Mouse (Mus musculus) forebrain, embryonic 14.5 days (tissue): ENCODE results near the gene Socs5. TPM values are rescaled to one million over a fixed set of nuclear protein-coding genes. Genes with fewer than 3 reads are reported as not detected.
A peak's percentile ranks its signal among the peaks of the same experiment; 100 is the strongest.

Source experiments
- ATAC-seq: fragments of 200-750 bp; cut with Nextera tagmentation; 2 replicates; pipeline ENCODE4 v1.8.0; 2017; ENCODE audit warnings: mild to moderate bottlenecking, moderate library complexity
- DNase-seq: peaks from one replicate; pipeline ENCODE4 v3.0.0-alpha.2; 2015; ENCODE audit warnings: low spot score
- H3K27ac ChIP-seq: fragments of 300-500 bp; sonication (generic); 2 replicates; pipeline ENCODE4 v1.5.1; 2014; ENCODE audit warnings: low read depth, mild to moderate bottlenecking, control low read depth, low read length, moderate library complexity
- H3K27me3 ChIP-seq: fragments of 300-500 bp; sonication (generic); replicated peaks from 2 replicates; pipeline ENCODE4 v1.6.1; 2014; ENCODE audit warnings: low read length, control low read depth, mixed read lengths; ENCODE audit not compliant: control insufficient read depth, insufficient read depth
- H3K36me3 ChIP-seq: fragments of 300-500 bp; sonication (generic); 2 replicates; pipeline ENCODE4 v1.6.1; 2014; ENCODE audit warnings: low read length, control low read depth; ENCODE audit not compliant: control insufficient read depth, insufficient read depth
- H3K4me1 ChIP-seq: fragments of 300-500 bp; sonication (generic); 2 replicates; pipeline ENCODE4 v1.6.1; 2014; ENCODE audit warnings: antibody characterized with exemption, low read length, control low read depth; ENCODE audit not compliant: control insufficient read depth, insufficient read depth
- H3K4me2 ChIP-seq: fragments of 300-500 bp; sonication (generic); 2 replicates; pipeline ENCODE4 v1.6.1; 2014; ENCODE audit warnings: mild to moderate bottlenecking, control low read depth, low read length
- H3K4me3 ChIP-seq: fragments of 300-500 bp; sonication (generic); 2 replicates; pipeline ENCODE4 v1.5.1; 2014; ENCODE audit warnings: low read depth, low read length, control low read depth
- H3K9ac ChIP-seq: fragments of 300-500 bp; sonication (generic); 2 replicates; pipeline ENCODE4 v1.6.1; 2014; ENCODE audit warnings: mild to moderate bottlenecking, low read length, control low read depth, moderate library complexity
- H3K9me3 ChIP-seq: fragments of 300-500 bp; sonication (generic); replicated peaks from 2 replicates; pipeline ENCODE4 v1.6.1; 2016; ENCODE audit warnings: low read length, control low read depth, mixed read lengths; ENCODE audit not compliant: control insufficient read depth
- WGBS: fragments of 180-500 bp; shearing (Covaris S2); extraction: QIAGEN DNeasy Blood & Tissue Kit; methylation state at CpG from one replicate; pipeline ENCODE4 v1.1.7; 2014; 5-methylcytosine and 5-hydroxymethylcytosine counted together
- polyA plus RNA-seq: library from polyadenylated mRNA; unstranded; fragments of >200 nt; fragmentation: Nextera tagmentation; extraction: Ambion mirVana; gene quantifications from 2 replicates; pipeline ENCODE4 v1.2.1, GENCODE M21; 2014

The Socs5 gene
- polyA plus RNA-seq, 1 experiment from 2014 or later = 13.2 TPM

DNA sequence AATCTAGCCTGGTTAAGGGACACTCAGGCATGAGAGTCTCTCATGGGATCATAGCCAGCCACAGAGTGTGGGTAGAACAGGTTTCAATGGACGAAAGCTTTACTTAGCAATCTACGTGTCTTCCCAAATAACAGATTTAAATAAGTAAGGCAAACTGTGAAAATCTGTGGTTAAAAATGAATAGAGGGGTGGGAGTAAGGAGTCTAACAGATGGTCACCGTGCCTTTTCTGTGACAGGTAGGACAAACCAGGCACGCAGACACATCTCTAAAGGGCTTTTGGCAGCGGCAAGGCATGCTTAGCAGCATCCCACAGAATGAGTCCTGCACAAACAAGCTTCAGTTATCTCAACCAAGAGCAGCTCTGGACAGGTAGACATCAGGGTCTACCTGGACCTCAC, 59.9 kb downstream of the Socs5 start:
- Histone ChIP-seq H3K4me2 (no peak overlapping the region), H3K9me3 (no peaks in the 10 kb centered on the region), H3K27ac (no peak overlapping the region), H3K27me3 (no peaks in the 10 kb centered on the region), H3K9ac (no peak overlapping the region), H3K4me1 (no peaks in the 10 kb centered on the region), H3K4me3 (no peak overlapping the region), H3K36me3 (no peaks in the 10 kb centered on the region)
- WGBS = 90% methylated on average over 5 of the region's 5 CpGs
- DNase-seq (no peak), ATAC-seq (no peak)

- H3K9me3 ChIP-seq = no peaks in the 10 kb centered on the region
- H3K27me3 ChIP-seq = no peaks in the 10 kb centered on the region
- no peak overlapping the region for H3K9ac ChIP-seq
- no peak overlapping the region for H3K4me2 ChIP-seq
- H3K27ac ChIP-seq = no peak overlapping the region
- WGBS = 22% methylated on average over 3 of the region's 3 CpGs
- H3K4me3 ChIP-seq = no peak overlapping the region
- DNase-seq (peak; percentile 24), ATAC-seq (no peak)
- H3K4me1 ChIP-seq = no peaks in the 10 kb centered on the region
- no peaks in the 10 kb centered on the region for H3K36me3 ChIP-seq
Measured at GRCm38 (mm10) chr17:87169076-87169475, 61.6 kb downstream of the Socs5 start.

DNA sequence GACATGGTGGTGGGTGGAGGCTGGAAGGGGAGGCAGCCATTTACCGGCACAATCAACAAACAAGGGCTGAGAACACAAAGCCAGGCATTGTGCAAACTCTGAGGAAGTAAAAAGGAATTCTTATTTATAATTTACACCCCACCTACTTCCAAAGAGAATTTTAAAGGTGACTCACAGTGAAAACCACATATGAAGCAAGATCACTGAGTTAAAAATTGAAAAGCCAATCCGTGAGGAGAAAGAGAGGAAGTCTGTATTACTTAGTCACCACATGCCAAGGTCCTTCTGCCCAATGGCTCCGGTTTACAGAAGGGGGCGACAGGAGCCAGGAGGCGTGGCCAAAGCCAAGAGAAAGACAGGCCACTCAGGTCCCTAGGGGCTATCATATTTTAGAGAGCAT, 62.9 kb downstream of the Socs5 start:
- Histone ChIP-seq H3K9me3 (no peaks in the 10 kb centered on the region), H3K4me3 (no peak overlapping the region), H3K27ac (no peak overlapping the region), H3K36me3 (no peaks in the 10 kb centered on the region), H3K27me3 (no peaks in the 10 kb centered on the region), H3K9ac (no peak overlapping the region), H3K4me2 (no peak overlapping the region), H3K4me1 (no peaks in the 10 kb centered on the region)
- ATAC-seq (no peak), DNase-seq (no peak)
- WGBS = 59% methylated on average over 5 of the region's 5 CpGs

DNA sequence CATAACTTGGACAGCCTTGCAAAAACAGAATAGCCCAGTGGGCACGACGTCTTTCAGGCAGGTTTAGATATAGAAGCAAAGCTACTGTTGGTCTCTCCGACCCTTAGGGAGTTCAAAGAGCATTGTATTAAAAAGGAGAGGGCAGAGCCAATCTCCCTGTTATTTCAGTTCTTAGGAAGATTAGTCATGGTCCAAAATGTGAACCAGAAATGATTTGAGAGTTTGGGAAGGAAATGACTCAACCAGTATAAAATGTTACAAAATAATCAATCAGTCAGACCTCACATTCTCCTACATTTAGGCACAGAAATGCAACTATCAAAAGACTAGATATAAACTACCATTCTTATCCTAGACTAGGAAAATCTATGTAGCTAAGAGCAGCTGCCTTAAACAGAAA, 64.6 kb downstream of the Socs5 start:
- 83% methylated on average over 3 of the region's 3 CpGs for WGBS
- ATAC-seq (no peak), DNase-seq (no peak)
- H3K27me3 ChIP-seq = no peaks in the 10 kb centered on the region
- H3K27ac ChIP-seq = no peak overlapping the region
- H3K9ac ChIP-seq = no peak overlapping the region
- H3K9me3 ChIP-seq = no peaks in the 10 kb centered on the region
- no peaks in the 10 kb centered on the region for H3K4me1 ChIP-seq
- H3K36me3 ChIP-seq = no peaks in the 10 kb centered on the region
- H3K4me2 ChIP-seq = no peak overlapping the region
- no peak overlapping the region for H3K4me3 ChIP-seq

- 89% methylated on average over 2 of the region's 2 CpGs for WGBS
- no peak overlapping the region for H3K4me3 ChIP-seq
- no peak overlapping the region for H3K4me2 ChIP-seq
- H3K9ac ChIP-seq = no peak overlapping the region
- H3K27ac ChIP-seq = no peak overlapping the region
- ATAC-seq = no peak
- H3K4me1 ChIP-seq = no peaks in the 10 kb centered on the region
- H3K27me3 ChIP-seq = no peaks in the 10 kb centered on the region
- H3K36me3 ChIP-seq = no peaks in the 10 kb centered on the region
- H3K9me3 ChIP-seq = no peaks in the 10 kb centered on the region
- DNase-seq = no peak
Measured at GRCm38 (mm10) chr17:87173966-87174365, 66.5 kb downstream of the Socs5 start.

GRCm38 (mm10) chr17:87174651-87175331, 67.3 kb downstream of the Socs5 start:
- H3K4me2 ChIP-seq = no peak overlapping the region
- no peak overlapping the region for H3K27ac ChIP-seq
- ATAC-seq (no peak), DNase-seq (no peak)
- H3K36me3 ChIP-seq = no peaks in the 10 kb centered on the region
- H3K4me1 ChIP-seq = no peaks in the 10 kb centered on the region
- no peak overlapping the region for H3K9ac ChIP-seq
- no peaks in the 10 kb centered on the region for H3K27me3 ChIP-seq
- 93% methylated on average over 9 of the region's 9 CpGs for WGBS
- H3K4me3 ChIP-seq = no peak overlapping the region
- no peaks in the 10 kb centered on the region for H3K9me3 ChIP-seq

- H3K4me1 ChIP-seq = no peaks in the 10 kb centered on the region
- no peak overlapping the region for H3K4me3 ChIP-seq
- no peaks in the 10 kb centered on the region for H3K9me3 ChIP-seq
- no peak overlapping the region for H3K27ac ChIP-seq
- WGBS = 82% methylated on average over 17 of the region's 17 CpGs
- no peaks in the 10 kb centered on the region for H3K27me3 ChIP-seq
- no peak for ATAC-seq
- no peaks in the 10 kb centered on the region for H3K36me3 ChIP-seq
- no peak overlapping the region for H3K4me2 ChIP-seq
- no peak for DNase-seq
- no peak overlapping the region for H3K9ac ChIP-seq
Measured at GRCm38 (mm10) chr17:87176066-87177012, 68.9 kb downstream of the Socs5 start.

- Histone ChIP-seq H3K27ac (no peak overlapping the region), H3K9me3 (no peaks in the 10 kb centered on the region), H3K4me1 (no peaks in the 10 kb centered on the region), H3K4me3 (no peak overlapping the region), H3K9ac (no peak overlapping the region), H3K27me3 (no peaks in the 10 kb centered on the region), H3K4me2 (no peak overlapping the region), H3K36me3 (no peaks in the 10 kb centered on the region)
- DNase-seq (peak; percentile 54), ATAC-seq (peak; percentile 89)
- WGBS = 32% methylated on average over 16 of the region's 16 CpGs
Measured at GRCm38 (mm10) chr17:87178596-87179590, 71.4 kb downstream of the Socs5 start.
